Mouse (Mus musculus) liver, postnatal 0 days (tissue): ENCODE results near the gene Bahd1.

Source experiments
- CTCF ChIP-seq: sonication (generic); IDR thresholded peaks from 2 replicates; pipeline ENCODE4 v1.5.1; 2016; ENCODE audit warnings: antibody characterized with exemption, low read depth
- EP300 ChIP-seq: IDR thresholded peaks from 2 replicates; pipeline ENCODE4 v1.6.1; 2016; ENCODE audit warnings: antibody characterized with exemption, low read depth, mild to moderate bottlenecking

GRCm38 (mm10) chr2:118916436-118916835 lies 16.3 kb downstream of the Bahd1 start:
- no peak for TF ChIP-seq CTCF
- TF ChIP-seq EP300: no peak
